Mouse (Mus musculus) lung, embryonic 16.5 days (tissue): ENCODE results near the gene Prr5l. TPM values are rescaled to one million over a fixed set of nuclear protein-coding genes. Genes with fewer than 3 reads are reported as not detected.

Experiments used
- ATAC-seq: fragments of 200-750 bp; cut with Nextera tagmentation; 2 replicates; pipeline ENCODE4 v1.8.0; 2017; ENCODE audit warnings: low read depth, mild to moderate bottlenecking, moderate library complexity
- H3K27ac ChIP-seq: fragments of 300-500 bp; sonication (generic); 2 replicates; pipeline ENCODE4 v1.5.1; 2014; ENCODE audit warnings: mild to moderate bottlenecking, control low read depth, low read length
- H3K27me3 ChIP-seq: fragments of 300-500 bp; sonication (generic); 2 replicates; pipeline ENCODE4 v1.6.1; 2014; ENCODE audit warnings: low read depth, low read length, mixed read lengths; ENCODE audit not compliant: control insufficient read depth, insufficient read depth
- H3K36me3 ChIP-seq: fragments of 300-500 bp; sonication (generic); 2 replicates; pipeline ENCODE4 v1.6.1; 2014; ENCODE audit warnings: low read length; ENCODE audit not compliant: control insufficient read depth, insufficient read depth
- H3K4me1 ChIP-seq: fragments of 300-500 bp; sonication (generic); replicated peaks from 2 replicates; pipeline ENCODE4 v1.6.1; 2014; ENCODE audit warnings: low read length, mixed read lengths; ENCODE audit not compliant: control insufficient read depth, insufficient read depth
- H3K4me2 ChIP-seq: fragments of 300-500 bp; sonication (generic); 2 replicates; pipeline ENCODE4 v1.6.1; 2014; ENCODE audit warnings: low read depth, low read length, control low read depth
- H3K4me3 ChIP-seq: fragments of 300-500 bp; sonication (generic); 2 replicates; pipeline ENCODE4 v1.5.1; 2014; ENCODE audit warnings: mild to moderate bottlenecking, low read length, control low read depth
- H3K9ac ChIP-seq: fragments of 300-500 bp; sonication (generic); 2 replicates; pipeline ENCODE4 v1.6.1; 2014; ENCODE audit warnings: low read length, control low read depth
- H3K9me3 ChIP-seq: fragments of 300-500 bp; sonication (generic); 2 replicates; pipeline ENCODE4 v1.6.1; 2016; ENCODE audit warnings: low read length; ENCODE audit not compliant: control insufficient read depth
- WGBS: fragments of 180-500 bp; shearing (Covaris S2); extraction: QIAGEN DNeasy Blood & Tissue Kit; methylation state at CpG from one replicate; pipeline ENCODE4 v1.1.7; 2014; 5-methylcytosine and 5-hydroxymethylcytosine counted together
- polyA plus RNA-seq: library from polyadenylated mRNA; unstranded; fragments of >200 nt; fragmentation: Nextera tagmentation; extraction: Ambion mirVana; gene quantifications from 2 replicates; pipeline ENCODE4 v1.2.1, GENCODE M21; 2015

The Prr5l gene
- 38.0 and 43.7 TPM in 2 replicates for polyA plus RNA-seq

DNA sequence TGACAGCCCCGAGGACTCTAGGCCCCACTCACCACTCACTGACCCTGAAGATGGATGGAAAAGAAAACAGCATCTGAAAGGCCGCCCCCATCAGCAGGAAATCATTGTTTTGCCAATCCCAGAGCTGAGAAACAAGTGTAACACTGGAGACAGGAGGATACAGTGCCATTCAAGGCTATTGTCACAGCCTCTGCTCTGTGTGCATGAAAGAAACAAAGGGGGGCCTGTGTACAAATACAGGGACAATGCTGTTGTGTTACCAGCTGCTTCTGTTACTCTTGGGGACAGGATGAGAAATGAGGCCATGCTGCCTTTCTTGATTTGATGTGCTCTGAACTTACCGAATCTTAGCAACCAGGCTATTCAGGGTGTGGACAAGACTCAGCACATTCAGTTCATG, at the start of gene Prr5l:
Gene Prr5l, minus strand, starts transcription at position 30 of the 400 bp plus-strand sequence.
- H3K36me3 ChIP-seq, result no peaks in the 10 kb centered on the region
- no peak within 1 kb of the TSS for H3K4me3 ChIP-seq
- peaks cover 13% of the 10 kb centered on the region for H3K4me1 ChIP-seq
- 30% methylated on average over 3 of the region's 3 CpGs for WGBS
- H3K27me3 ChIP-seq, result no peaks in the 10 kb centered on the region
- H3K4me2 ChIP-seq, result no peak within 1 kb of the TSS
- H3K27ac ChIP-seq, result no peak within 1 kb of the TSS
- no peak for ATAC-seq
- H3K9me3 ChIP-seq, result no peaks in the 10 kb centered on the region
- no peak within 1 kb of the TSS for H3K9ac ChIP-seq

GRCm38 (mm10) chr2:101932169-101932936, 49.5 kb upstream of the Prr5l start:
- no peaks in the 10 kb centered on the region; the same call in 1 of the 2 replicates for H3K4me1 ChIP-seq
- H3K36me3 ChIP-seq, result no peaks in the 10 kb centered on the region
- H3K27ac ChIP-seq, result no peak overlapping the region
- ATAC-seq, result no peak
- no peaks in the 10 kb centered on the region for H3K27me3 ChIP-seq
- no peak overlapping the region for H3K9ac ChIP-seq
- H3K4me3 ChIP-seq, result no peak overlapping the region
- WGBS, result 78% methylated on average over 14 of the region's 14 CpGs
- no peaks in the 10 kb centered on the region for H3K9me3 ChIP-seq
- no peak overlapping the region for H3K4me2 ChIP-seq

DNA sequence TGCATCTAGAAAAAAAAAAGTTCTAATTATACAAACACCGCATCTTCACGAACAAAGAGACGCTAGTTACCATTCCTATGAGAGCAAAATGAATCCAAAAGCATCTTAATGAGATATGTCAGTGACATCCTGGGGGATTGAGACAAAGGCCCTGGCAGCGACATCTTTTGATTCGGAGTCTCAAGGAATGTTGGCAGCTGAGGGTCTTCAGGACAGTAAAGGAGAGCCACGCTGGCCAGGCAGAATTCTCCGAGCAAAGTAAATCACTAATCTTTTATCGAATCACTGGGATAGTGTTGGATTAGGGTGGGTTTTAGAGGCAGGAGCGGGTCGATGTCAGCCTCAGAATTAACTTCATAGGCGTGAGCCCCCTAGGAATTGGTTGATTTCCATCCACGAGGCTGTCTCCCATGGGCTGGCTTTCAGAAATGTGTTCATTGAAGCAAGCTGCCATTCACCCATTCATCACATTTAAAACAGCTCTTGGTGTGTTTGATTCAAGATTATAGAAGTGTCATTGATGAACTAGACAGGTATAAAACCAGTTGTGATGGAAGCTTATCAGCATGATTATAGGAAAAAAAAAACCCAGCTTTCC, 42.9 kb upstream of the Prr5l start:
- no peak for ATAC-seq
- 80% methylated on average over 12 of the region's 12 CpGs for WGBS
- H3K4me1 ChIP-seq, result 0 out of 2 replicates have a peak, but pooled peaks cover 6% of the 10 kb centered on the region
- no peak overlapping the region for H3K4me2 ChIP-seq
- H3K4me3 ChIP-seq, result no peak overlapping the region
- no peaks in the 10 kb centered on the region for H3K36me3 ChIP-seq
- no peak overlapping the region for H3K9ac ChIP-seq
- H3K27me3 ChIP-seq, result no peaks in the 10 kb centered on the region
- no peaks in the 10 kb centered on the region for H3K9me3 ChIP-seq
- H3K27ac ChIP-seq, result no peak overlapping the region

DNA sequence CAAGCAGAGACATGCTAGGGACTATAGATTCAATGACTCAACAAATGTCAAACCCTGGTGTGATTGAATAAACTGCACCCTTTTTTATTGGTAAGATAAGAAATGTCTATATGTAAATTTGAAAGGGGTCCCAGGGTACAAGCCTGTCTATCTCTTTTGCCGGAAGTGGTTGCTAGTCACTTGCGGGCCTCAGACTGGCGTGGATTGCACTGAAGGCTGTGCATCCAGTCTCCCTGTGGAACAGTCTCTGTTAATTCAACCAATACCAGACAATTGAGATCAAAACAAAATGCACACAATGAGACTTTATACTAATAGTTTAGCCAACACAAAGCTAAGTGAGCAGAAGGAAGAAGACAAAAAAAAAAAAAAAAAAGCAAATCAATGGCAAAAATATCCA, 42.4 kb upstream of the Prr5l start:
- H3K4me3 ChIP-seq, result no peak overlapping the region
- H3K4me2 ChIP-seq, result no peak overlapping the region
- no peak overlapping the region for H3K9ac ChIP-seq
- no peaks in the 10 kb centered on the region for H3K9me3 ChIP-seq
- H3K27me3 ChIP-seq, result no peaks in the 10 kb centered on the region
- 89% methylated on average over 3 of the region's 3 CpGs for WGBS
- H3K27ac ChIP-seq, result no peak overlapping the region
- H3K36me3 ChIP-seq, result no peaks in the 10 kb centered on the region
- H3K4me1 ChIP-seq, result 0 out of 2 replicates have a peak, but pooled peaks cover 6% of the 10 kb centered on the region
- no peak for ATAC-seq

GRCm38 (mm10) chr2:101923181-101923580, 40.4 kb upstream of the Prr5l start:
- Histone ChIP-seq H3K4me1 (0 out of 2 replicates have a peak, but pooled peaks cover 6% of the 10 kb centered on the region), H3K27me3 (no peaks in the 10 kb centered on the region), H3K36me3 (no peaks in the 10 kb centered on the region), H3K27ac (no peak overlapping the region), H3K4me3 (no peak overlapping the region; the same call in 1 of the 2 replicates), H3K4me2 (peak overlapping the region; percentile 27; the same call in 1 of the 2 replicates), H3K9ac (no peak overlapping the region), H3K9me3 (no peaks in the 10 kb centered on the region)
- WGBS, result 53% methylated on average over 4 of the region's 4 CpGs
- peak; percentile 79 for ATAC-seq

DNA sequence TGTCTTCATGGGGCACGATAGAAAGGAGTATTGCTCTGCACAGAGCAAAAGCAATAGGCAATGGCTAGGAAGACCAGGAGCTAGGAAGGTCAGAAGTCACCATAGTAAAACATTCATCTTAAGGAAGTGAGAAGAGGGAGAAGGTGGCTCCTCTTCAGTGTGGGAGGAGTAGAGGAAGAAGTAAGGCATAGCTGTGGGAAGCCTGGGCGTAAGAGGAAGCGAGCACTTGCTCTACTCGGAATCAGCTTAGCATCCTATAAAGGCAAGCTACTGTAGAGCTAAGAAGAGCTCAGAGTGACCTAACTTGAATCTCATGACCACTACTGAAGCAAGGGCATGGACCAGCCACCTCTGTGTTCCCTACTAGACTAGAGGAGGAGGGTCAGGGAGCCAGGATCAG, 39.5 kb upstream of the Prr5l start:
- ATAC-seq, result no peak
- no peak overlapping the region for H3K4me2 ChIP-seq
- no peak overlapping the region for H3K9ac ChIP-seq
- no peaks in the 10 kb centered on the region for H3K27me3 ChIP-seq
- WGBS, result 84% methylated on average over 4 of the region's 4 CpGs
- 0 out of 2 replicates have a peak, but pooled peaks cover 6% of the 10 kb centered on the region for H3K4me1 ChIP-seq
- H3K27ac ChIP-seq, result no peak overlapping the region
- H3K36me3 ChIP-seq, result no peaks in the 10 kb centered on the region
- H3K4me3 ChIP-seq, result no peak overlapping the region
- H3K9me3 ChIP-seq, result no peaks in the 10 kb centered on the region

DNA sequence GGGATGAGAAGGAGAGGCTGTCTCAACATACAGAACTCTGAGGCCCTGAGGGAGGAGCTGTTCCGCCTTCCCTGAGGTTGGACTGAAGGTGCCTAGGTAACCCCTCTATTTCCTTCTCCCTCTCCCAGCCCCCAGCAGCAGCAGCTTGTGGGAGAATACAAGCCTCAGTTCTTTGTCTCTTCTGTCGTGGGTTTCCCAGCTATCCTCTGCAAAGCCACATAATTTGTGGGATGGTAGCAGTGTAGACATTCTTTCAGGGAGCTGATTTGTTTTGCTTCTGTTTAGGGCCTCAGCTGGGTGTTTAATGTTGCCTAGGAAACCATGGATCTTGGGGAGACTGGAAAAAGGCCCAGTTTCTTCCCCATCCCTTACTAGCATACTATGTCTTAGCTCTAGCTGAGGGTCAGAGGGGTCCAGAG, 37.3 kb upstream of the Prr5l start:
- ATAC-seq, result no peak

DNA sequence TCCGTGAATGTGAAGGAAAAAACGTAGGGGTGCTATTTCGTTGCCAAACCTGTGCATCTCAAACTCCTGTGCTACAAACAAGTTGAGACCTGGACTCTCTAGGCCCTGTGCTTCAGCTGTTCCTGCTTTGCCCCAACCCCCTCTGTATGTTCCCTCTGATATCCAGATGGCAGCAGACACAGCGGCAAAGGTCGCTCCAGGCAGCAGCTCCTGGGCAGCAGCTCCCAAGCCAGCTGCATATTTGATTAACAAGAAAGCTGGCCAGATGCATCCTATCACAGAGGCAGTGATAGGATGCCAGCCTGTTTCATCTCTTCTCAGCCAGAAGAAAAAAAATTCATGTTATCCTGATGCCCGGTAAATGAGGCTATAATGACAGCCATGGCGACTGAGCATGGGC, 35.7 kb upstream of the Prr5l start:
- WGBS, result 77% methylated on average over 7 of the region's 7 CpGs
- H3K4me3 ChIP-seq, result no peak overlapping the region
- no peak for ATAC-seq

More for the DNA sequence above, 37.3 kb upstream of the Prr5l start:
- Histone ChIP-seq H3K9me3 (no peaks in the 10 kb centered on the region), H3K4me1 (0 out of 2 replicates have a peak, but pooled peaks cover 6% of the 10 kb centered on the region), H3K36me3 (no peaks in the 10 kb centered on the region), H3K4me2 (no peak overlapping the region), H3K27ac (no peak overlapping the region), H3K4me3 (no peak overlapping the region), H3K9ac (no peak overlapping the region), H3K27me3 (no peaks in the 10 kb centered on the region)
- 56% methylated on average over 2 of the region's 2 CpGs for whole genome bisulfite sequencing

GRCm38 (mm10) chr2:101909326-101910080, 26.7 kb upstream of the Prr5l start:
- Histone ChIP-seq H3K4me3 (no peak overlapping the region), H3K9me3 (no peaks in the 10 kb centered on the region)
- ATAC-seq, result no peak

More for the DNA sequence above, 35.7 kb upstream of the Prr5l start:
- Histone ChIP-seq H3K27ac (no peak overlapping the region), H3K4me2 (no peak overlapping the region), H3K9ac (no peak overlapping the region), H3K27me3 (no peaks in the 10 kb centered on the region), H3K4me1 (0 out of 2 replicates have a peak, but pooled peaks cover 1% of the 10 kb centered on the region), H3K9me3 (no peaks in the 10 kb centered on the region), H3K36me3 (no peaks in the 10 kb centered on the region)

More at GRCm38 (mm10) chr2:101909326-101910080, 26.7 kb upstream of the Prr5l start:
- Histone ChIP-seq H3K4me1 (peaks cover 4% of the 10 kb centered on the region; the same call in 1 of the 2 replicates), H3K27ac (no peak overlapping the region), H3K36me3 (no peaks in the 10 kb centered on the region), H3K9ac (no peak overlapping the region), H3K4me2 (no peak overlapping the region), H3K27me3 (no peaks in the 10 kb centered on the region)
- WGBS, result 88% methylated on average over 15 of the region's 15 CpGs
